Mouse (Mus musculus): ENCODE measurements at regions not wholly inside any gene's neighbourhood (a gene's known extent, or its start where the extent isn't known, plus 50 kb on each side); places are given as distances from the start of the nearest gene placed in this dataset.

- DNase-seq (ENCODE audit: low spot score) (no peak), ATAC-seq (no peak)
- Histone ChIP-seq H3K9me3 (ENCODE audit: low read length) (no peaks in the 10 kb centered on the region), H3K36me3 (ENCODE audit: insufficient read depth, low read length) (no peaks in the 10 kb centered on the region), H3K27me3 (ENCODE audit: insufficient read depth, low read length) (no peaks in the 10 kb centered on the region), H3K4me1 (ENCODE audit: insufficient read depth, low read length) (no peaks in the 10 kb centered on the region), H3K27ac (no peak overlapping the region), H3K9ac (replicated peaks; ENCODE audit: low read length) (no peak overlapping the region), H3K4me2 (ENCODE audit: low read depth, low read length) (no peak overlapping the region), H3K4me3 (ENCODE audit: low read length) (no peak overlapping the region)
- TF ChIP-seq CTCF (IDR thresholded peaks at IDR 0.05; ENCODE audit: low read depth) = no peak
- 92% methylated on average over 1 of the region's 1 CpGs for WGBS
These were observed 64.7 kb upstream of the Arl15 start for GRCm38 (mm10) chr13:113729574-113729973.

GRCm38 (mm10) chr13:113728111-113728510 is 64.6 kb upstream of the Hspb3 start:
- H3K4me3 ChIP-seq (ENCODE audit: low read length) = no peak overlapping the region
- WGBS = 25% methylated on average over 5 of the region's 5 CpGs
- H3K27ac ChIP-seq = no peak overlapping the region
- no peaks in the 10 kb centered on the region for H3K27me3 ChIP-seq (ENCODE audit: insufficient read depth, low read length)
- no peak overlapping the region for H3K9ac ChIP-seq (replicated peaks; ENCODE audit: low read length)
- no peak for ATAC-seq
- H3K4me2 ChIP-seq (ENCODE audit: low read depth, low read length) = no peak overlapping the region
- DNase-seq (ENCODE audit: low spot score) = peak; percentile 35
- no peaks in the 10 kb centered on the region for H3K36me3 ChIP-seq (ENCODE audit: insufficient read depth, low read length)
- no peaks in the 10 kb centered on the region for H3K9me3 ChIP-seq (ENCODE audit: low read length)
- H3K4me1 ChIP-seq (ENCODE audit: insufficient read depth, low read length) = no peaks in the 10 kb centered on the region
- TF ChIP-seq CTCF (IDR thresholded peaks at IDR 0.05; ENCODE audit: low read depth) = no peak

- DNase-seq (ENCODE audit: low spot score) (peak; percentile 64), ATAC-seq (peak; percentile 78)
- Histone ChIP-seq H3K9ac (replicated peaks; ENCODE audit: low read length) (no peak overlapping the region), H3K4me1 (ENCODE audit: insufficient read depth, low read length) (no peaks in the 10 kb centered on the region), H3K36me3 (ENCODE audit: insufficient read depth, low read length) (no peaks in the 10 kb centered on the region), H3K27me3 (ENCODE audit: insufficient read depth, low read length) (no peaks in the 10 kb centered on the region), H3K4me2 (ENCODE audit: low read depth, low read length) (no peak overlapping the region), H3K4me3 (ENCODE audit: low read length) (no peak overlapping the region), H3K9me3 (ENCODE audit: low read length) (no peaks in the 10 kb centered on the region), H3K27ac (peak overlapping the region; percentile 15; the same call in 1 of the 2 replicates)
- WGBS = 67% methylated on average over 6 of the region's 6 CpGs
- TF ChIP-seq CTCF (IDR thresholded peaks at IDR 0.05; ENCODE audit: low read depth) = no peak
These were observed 61.7 kb upstream of the Hspb3 start for GRCm38 (mm10) chr13:113724881-113725837.

GRCm38 (mm10) chr13:113715231-113715630 is 51.8 kb upstream of the Hspb3 start:
- no peak for DNase-seq (ENCODE audit: low spot score)
- WGBS = 88% methylated on average over 4 of the region's 4 CpGs
- TF ChIP-seq CTCF (IDR thresholded peaks at IDR 0.05; ENCODE audit: low read depth) = no peak
- Histone ChIP-seq H3K9me3 (ENCODE audit: low read length) (no peaks in the 10 kb centered on the region), H3K27me3 (ENCODE audit: insufficient read depth, low read length) (no peaks in the 10 kb centered on the region), H3K4me2 (ENCODE audit: low read depth, low read length) (no peak overlapping the region), H3K36me3 (ENCODE audit: insufficient read depth, low read length) (no peaks in the 10 kb centered on the region), H3K4me3 (ENCODE audit: low read length) (no peak overlapping the region), H3K9ac (replicated peaks; ENCODE audit: low read length) (no peak overlapping the region), H3K27ac (no peak overlapping the region), H3K4me1 (ENCODE audit: insufficient read depth, low read length) (no peaks in the 10 kb centered on the region)
- no peak for ATAC-seq

- ATAC-seq (no peak), DNase-seq (ENCODE audit: low spot score) (no peak)
- Histone ChIP-seq H3K4me1 (ENCODE audit: insufficient read depth, low read length) (no peaks in the 10 kb centered on the region), H3K4me3 (ENCODE audit: low read length) (no peak overlapping the region), H3K36me3 (ENCODE audit: insufficient read depth, low read length) (no peaks in the 10 kb centered on the region), H3K27me3 (ENCODE audit: insufficient read depth, low read length) (no peaks in the 10 kb centered on the region), H3K9me3 (ENCODE audit: low read length) (no peaks in the 10 kb centered on the region), H3K27ac (no peak overlapping the region), H3K9ac (replicated peaks; ENCODE audit: low read length) (no peak overlapping the region), H3K4me2 (ENCODE audit: low read depth, low read length) (no peak overlapping the region)
- WGBS = 73% methylated on average over 4 of the region's 4 CpGs
- TF ChIP-seq CTCF (IDR thresholded peaks at IDR 0.05; ENCODE audit: low read depth) = no peak
These were observed 50.4 kb upstream of the Hspb3 start for GRCm38 (mm10) chr13:113713844-113714243.
